Mouse (Mus musculus): Measurements from ENCODE around the gene Atp12a.

The Atp12a gene

DNA sequence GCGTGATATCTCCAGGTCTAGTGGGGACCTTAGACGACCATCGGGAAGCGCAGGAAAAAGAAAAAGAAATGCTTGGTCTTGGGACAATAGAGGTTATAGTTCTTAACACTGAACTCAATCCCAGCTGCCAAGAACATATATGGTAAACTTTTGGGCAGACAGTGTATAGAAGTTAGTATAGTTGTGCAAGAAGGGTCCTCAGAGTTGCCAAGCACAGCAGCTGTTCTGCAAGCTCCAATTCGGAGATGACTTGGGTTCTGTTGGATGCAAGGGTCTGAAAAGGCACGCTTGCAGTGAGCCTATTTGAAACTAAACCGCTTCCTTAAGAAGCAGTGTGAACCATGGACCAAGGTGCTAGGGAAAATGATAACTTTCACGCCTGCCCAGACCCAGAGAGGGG lies 424 bp downstream of the Atp12a start:
- in situ Hi-C loops (cut with MboI; ENCODE audit: low pct_unique_long_range_greater_than_20kb in 1 of 2, low sequenced_read_pairs in 2 of 2, unreplicated experiment in 1 of 2) = loop anchor here in 1 of 2 experiments (25.0 kb wide), 1 partner anchor 697 kb away; the partner anchor contains the start of gene Gja3

DNA sequence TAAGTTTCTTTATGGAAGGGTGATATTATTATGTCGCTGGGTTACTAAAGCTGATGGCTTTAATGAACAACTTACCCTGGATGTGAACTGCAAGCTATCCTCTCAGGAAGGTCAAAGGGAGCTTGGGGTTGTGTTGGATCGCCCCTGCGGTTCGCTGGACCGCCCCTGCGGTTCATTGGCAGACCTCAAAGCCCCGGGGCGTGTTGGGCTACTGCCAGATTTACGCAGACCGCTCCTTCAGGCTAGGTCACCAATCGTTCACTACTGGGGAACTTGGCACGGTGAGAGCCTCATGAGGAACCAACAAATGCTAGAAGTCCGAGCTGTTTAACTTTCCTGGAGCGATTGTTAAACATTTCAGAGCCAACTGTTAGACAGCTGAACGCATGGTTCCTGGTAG lies 1.8 kb downstream of the Atp12a start:
- in situ Hi-C loops (cut with MboI; ENCODE audit: low pct_unique_long_range_greater_than_20kb in 1 of 2, low sequenced_read_pairs in 2 of 2, unreplicated experiment in 1 of 2) = loop anchor here in 1 of 2 experiments (25.0 kb wide), 1 partner anchor 696 kb away; the partner anchor contains the start of gene Gja3

DNA sequence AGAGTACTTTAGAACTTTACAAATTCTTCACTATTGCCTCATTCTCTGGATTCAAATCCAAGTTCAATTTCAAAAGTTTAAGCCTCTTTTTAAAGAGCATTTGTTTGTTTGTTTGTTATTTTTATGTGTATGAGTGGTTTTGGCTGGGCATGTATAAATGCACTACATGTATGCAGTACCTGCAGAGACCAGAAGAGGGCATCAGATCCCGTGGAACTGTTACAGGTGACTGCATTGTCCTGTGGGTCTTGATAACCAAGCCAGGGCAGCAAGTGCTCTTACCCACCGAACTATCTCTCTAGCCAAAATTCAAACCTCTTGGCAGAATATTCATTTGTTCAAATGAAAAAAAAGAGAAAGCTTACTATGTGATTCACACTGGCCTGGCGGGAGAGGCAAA lies 4.0 kb downstream of the Atp12a start:
- in situ Hi-C loops (cut with MboI; ENCODE audit: low pct_unique_long_range_greater_than_20kb in 1 of 2, low sequenced_read_pairs in 2 of 2, unreplicated experiment in 1 of 2) = loop anchor here in 1 of 2 experiments (25.0 kb wide), 1 partner anchor 693 kb away; the partner anchor contains the start of gene Gja3

DNA sequence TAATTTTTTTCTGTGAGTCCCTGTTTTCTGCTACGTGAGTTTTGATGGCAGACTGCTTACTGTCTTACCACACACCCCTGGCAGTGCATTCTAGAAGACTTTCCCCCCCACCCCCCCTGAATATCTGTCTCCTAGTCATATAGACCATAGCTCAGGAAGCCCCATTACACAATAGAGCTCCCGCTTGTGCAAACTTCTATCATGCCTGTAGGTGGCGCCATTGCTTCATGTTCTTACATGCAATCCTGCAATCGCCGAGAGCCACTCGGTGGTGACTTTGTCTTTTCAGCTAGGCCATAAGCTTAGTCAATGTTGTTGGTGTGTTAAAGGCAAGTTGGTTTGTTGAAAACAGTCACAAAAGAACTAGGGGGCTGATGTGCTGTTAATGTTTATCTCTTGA lies 10.9 kb downstream of the Atp12a start:
- in situ Hi-C loops (cut with MboI; ENCODE audit: low pct_unique_long_range_greater_than_20kb in 1 of 2, low sequenced_read_pairs in 2 of 2, unreplicated experiment in 1 of 2) = loop anchor here in 1 of 2 experiments (25.0 kb wide), 1 partner anchor 687 kb away; the partner anchor contains the start of gene Gja3

GRCm38 (mm10) chr14:56377745-56378144 lies 12.9 kb downstream of the Atp12a start:
- in situ Hi-C loops (cut with MboI; ENCODE audit: low pct_unique_long_range_greater_than_20kb in 1 of 2, low sequenced_read_pairs in 2 of 2, unreplicated experiment in 1 of 2) = loop anchor here in 1 of 2 experiments (25.0 kb wide), 1 partner anchor 685 kb away; the partner anchor contains the start of gene Gja3

DNA sequence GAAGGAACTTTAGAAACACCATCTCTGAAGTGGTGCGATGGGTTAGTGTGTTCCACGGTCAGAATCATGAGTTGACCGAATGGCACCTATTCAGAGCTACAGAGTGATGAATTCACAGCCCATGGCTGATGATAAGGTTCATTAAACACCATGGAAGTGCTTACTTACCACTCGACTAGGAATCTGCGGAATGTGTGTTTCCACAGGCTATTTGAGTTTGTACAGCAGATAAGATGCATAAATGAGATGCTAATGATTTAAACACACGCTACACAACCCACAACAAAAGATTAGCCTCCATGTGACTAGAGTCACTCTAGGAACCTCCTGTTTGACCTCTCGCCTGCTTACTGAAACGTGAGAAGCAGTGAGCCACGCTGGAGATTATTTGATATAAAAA lies 14.5 kb downstream of the Atp12a start:
- in situ Hi-C loops (cut with MboI; ENCODE audit: low pct_unique_long_range_greater_than_20kb in 1 of 2, low sequenced_read_pairs in 2 of 2, unreplicated experiment in 1 of 2) = loop anchor here in 1 of 2 experiments (25.0 kb wide), 1 partner anchor 683 kb away; the partner anchor contains the start of gene Gja3

DNA sequence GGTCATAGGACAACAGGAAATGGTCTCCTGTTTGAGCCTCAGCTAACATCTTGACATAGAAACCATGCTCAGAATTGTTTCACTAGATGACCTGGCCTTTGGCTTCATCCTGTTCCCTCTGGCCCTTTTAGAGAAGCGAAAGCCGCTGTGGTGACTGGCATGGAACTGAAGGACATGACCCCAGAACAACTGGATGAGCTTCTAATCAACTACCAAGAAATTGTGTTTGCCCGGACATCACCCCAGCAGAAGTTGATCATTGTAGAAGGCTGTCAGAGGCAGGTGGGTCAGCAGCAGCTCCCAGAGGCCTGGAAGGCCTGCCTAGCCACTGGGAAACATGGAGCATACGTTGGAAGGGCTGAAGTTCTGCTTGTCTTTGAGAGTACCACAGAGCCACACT lies 17.5 kb downstream of the Atp12a start:
- in situ Hi-C loops (cut with MboI; ENCODE audit: low pct_unique_long_range_greater_than_20kb in 1 of 2, low sequenced_read_pairs in 2 of 2, unreplicated experiment in 1 of 2) = loop anchor here in 1 of 2 experiments (25.0 kb wide), 1 partner anchor 680 kb away; the partner anchor contains the start of gene Gja3

DNA sequence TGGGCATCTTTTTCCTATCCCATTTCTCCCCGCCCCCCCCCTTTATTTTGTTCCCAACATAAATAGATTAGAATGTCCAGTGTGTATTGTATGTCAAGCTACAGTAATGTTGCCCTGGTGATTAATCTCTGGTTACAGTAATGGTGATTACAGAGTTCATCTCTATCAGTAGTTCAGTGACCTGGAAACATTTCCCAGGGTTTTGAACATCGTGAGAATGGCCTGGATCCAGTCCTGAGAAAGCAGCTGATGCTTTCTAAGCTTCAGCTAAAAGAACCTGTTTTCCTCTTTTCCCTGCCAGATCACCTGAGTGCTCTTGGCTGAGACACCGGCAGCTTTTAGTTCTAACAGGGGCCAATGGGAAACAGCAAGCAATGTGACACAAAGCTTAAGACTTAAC lies 25.4 kb downstream of the Atp12a start:
- in situ Hi-C loops (cut with MboI; ENCODE audit: low pct_unique_long_range_greater_than_20kb in 1 of 2, low sequenced_read_pairs in 2 of 2, unreplicated experiment in 1 of 2) = loop anchor here in 1 of 2 experiments (25.0 kb wide), 1 partner anchor 672 kb away; the partner anchor contains the start of gene Gja3

- in situ Hi-C loops (cut with MboI; ENCODE audit: low pct_unique_long_range_greater_than_20kb in 1 of 2, low sequenced_read_pairs in 2 of 2, unreplicated experiment in 1 of 2) = loop anchor here in 1 of 2 experiments (25.0 kb wide), 1 partner anchor 668 kb away; the partner anchor contains the start of gene Gja3
Observed at GRCm38 (mm10) chr14:56393704-56394312, 28.9 kb downstream of the Atp12a start.

DNA sequence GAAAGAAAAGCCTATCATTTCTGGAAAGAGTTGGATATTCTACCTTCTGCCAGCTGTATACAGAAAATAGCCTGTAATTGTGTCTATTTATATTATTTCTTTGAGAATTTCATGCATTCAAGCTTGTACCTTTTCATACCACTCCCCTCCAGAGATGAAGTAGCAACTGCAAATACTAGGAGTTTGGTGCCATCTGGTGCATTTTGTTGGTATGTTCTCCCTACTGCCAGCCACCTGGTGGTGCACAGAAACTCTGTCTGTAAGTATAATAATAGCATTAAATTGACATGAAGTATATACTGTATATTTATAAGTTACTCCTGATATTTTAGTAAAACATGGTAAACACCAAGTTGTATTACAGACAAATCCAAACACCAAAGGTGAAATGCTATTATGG lies 33.1 kb downstream of the Atp12a start:
- in situ Hi-C loops (cut with MboI; ENCODE audit: low pct_unique_long_range_greater_than_20kb in 1 of 2, low sequenced_read_pairs in 2 of 2, unreplicated experiment in 1 of 2) = loop anchor here in 1 of 2 experiments (25.0 kb wide), 1 partner anchor 664 kb away; the partner anchor contains the start of gene Gja3

DNA sequence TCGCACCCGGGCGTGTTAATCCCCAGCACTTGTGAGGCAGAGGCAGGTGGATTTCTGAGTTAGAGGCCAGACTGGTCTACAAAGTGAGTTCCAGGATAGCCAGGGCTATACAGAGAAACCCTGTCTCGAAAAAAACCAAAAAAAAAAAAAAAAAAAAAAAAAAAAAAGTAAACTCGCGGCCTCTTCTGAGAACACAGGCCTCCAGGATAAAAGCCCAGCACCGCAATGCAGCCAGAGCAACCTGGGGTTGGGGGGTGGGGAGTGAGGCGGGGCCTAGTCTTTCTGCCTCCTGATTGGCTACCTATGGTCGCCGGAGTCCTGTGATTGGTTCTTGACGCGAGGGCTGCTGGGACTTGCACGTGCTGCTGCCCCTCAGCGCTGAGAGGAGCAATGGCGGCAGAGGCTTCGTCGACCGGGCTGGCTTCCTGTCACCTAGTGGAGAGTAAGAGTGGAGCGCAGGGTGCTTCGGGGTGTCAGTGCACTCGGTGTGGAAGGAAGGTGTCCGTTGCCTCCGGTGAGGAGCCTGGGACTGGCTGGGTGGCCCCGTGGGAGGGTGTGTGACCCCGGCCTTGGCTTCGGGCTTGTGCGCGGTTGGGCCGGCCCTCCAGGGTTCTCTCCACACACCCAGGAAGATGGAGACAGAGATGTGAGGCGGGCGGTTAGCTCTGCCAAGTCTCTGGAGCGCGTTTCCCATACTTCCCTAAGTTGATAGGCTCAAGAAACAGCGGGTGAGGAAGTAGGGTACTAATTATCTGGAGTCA lies 37.6 kb downstream of the Atp12a start, which contains the start of gene Rnf17:
Gene Rnf17 (plus strand): TSS at position 271 of the 761 bp plus-strand sequence.
- in situ Hi-C loops (cut with MboI; ENCODE audit: low pct_unique_long_range_greater_than_20kb in 1 of 2, low sequenced_read_pairs in 2 of 2, unreplicated experiment in 1 of 2) = no loop called here

DNA sequence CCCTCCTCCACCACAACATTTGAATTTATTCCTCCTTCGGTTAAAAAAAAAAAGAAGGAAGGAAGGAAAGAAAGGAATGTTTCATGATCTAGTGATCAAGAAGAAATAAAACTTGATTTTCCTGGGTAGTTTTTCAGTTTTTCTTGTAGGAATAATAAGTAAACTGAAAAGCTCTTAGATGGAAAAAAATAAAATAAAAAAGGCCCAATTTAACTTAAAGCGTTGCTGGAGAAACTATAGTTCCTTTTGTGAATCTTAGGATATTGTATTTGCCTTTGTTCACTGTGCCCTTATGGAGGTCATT lies 38.2 kb downstream of the Atp12a start:
- in situ Hi-C loops (cut with MboI; ENCODE audit: low pct_unique_long_range_greater_than_20kb in 1 of 2, low sequenced_read_pairs in 2 of 2, unreplicated experiment in 1 of 2) = no loop called here

All from mouse embryonic stem cell (cell line).